Mouse (Mus musculus): ENCODE results near the gene Nipsnap1.

GRCm38 (mm10) chr11:4849258-4849943 is 24.4 kb upstream of the Nipsnap1 start, which contains the start of gene Nf2:
- no peak for TF ChIP-seq CTCF (IDR thresholded peaks at IDR 0.05; ENCODE audit: low read depth, low read length)
- TF ChIP-seq TAL1 (conservative IDR thresholded peaks at IDR 0.05; ENCODE audit: low read depth, low read length) = no peak
- TF ChIP-seq POLR2AphosphoS5 (IDR thresholded peaks at IDR 0.05; ENCODE audit: insufficient replicate concordance, low read depth, low read length) = no peak

Measured in G1E (cell line).